Mouse (Mus musculus) right cerebral cortex, adult 2 months (tissue): ENCODE measurements at regions not wholly inside any gene's neighbourhood (a gene's known extent, or its start where the extent isn't known, plus 50 kb on each side); places are given as distances from the start of the nearest gene placed in this dataset.

Experiments
- DNase-seq, 2 experiments: peaks; one replicate each; pipeline ENCODE4 v3.0.0; 2021 to 2022; ENCODE audit warnings: low spot score in 2 of 2

- peak; percentile 20 for DNase-seq
Measured at GRCm38 (mm10) chr8:18536059-18536458, 442.0 kb downstream of the Defb40 start.

GRCm38 (mm10) chr8:18528120-18528519 is 449.9 kb downstream of the Defb40 start:
- no peak for DNase-seq

- DNase-seq: no peak
Measured at GRCm38 (mm10) chr8:18512409-18512808, 465.6 kb downstream of the Defb40 start.

GRCm38 (mm10) chr8:18506158-18507022 is 471.7 kb downstream of the Defb40 start:
- no peak for DNase-seq

DNA sequence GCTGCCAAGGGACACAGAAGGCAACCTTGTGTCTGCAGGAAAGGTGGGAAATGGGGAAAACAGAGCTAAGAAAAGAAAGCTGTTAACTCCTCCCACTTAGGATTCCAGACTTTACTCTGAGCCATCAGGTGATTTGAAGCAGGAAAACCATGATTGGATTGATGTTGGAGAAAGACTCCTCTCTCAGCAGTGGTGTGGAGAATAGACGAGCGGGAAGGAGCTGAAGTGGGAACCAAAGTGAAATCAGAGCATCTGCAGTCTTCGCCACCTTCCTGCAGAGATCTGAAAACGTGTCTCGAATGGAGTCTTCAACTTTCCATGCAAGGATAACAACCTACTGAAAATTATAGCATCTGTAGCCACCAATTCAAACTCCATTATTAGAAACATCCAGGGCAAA is 487.4 kb downstream of the Defb40 start:
- DNase-seq: peak in 1 of 2 experiments; percentile 3

- no peak for DNase-seq
Measured at GRCm38 (mm10) chr8:18480081-18480480, 498.0 kb downstream of the Defb40 start.

- DNase-seq: no peak
Measured at GRCm38 (mm10) chr8:18478166-18478565, 499.9 kb downstream of the Defb40 start.

GRCm38 (mm10) chr8:18467511-18467910 is 510.5 kb downstream of the Defb40 start:
- peak in 1 of 2 experiments; percentile 23 for DNase-seq

GRCm38 (mm10) chr8:18460609-18461008 is 517.4 kb downstream of the Defb40 start:
- no peak for DNase-seq

- no peak for DNase-seq
Measured at GRCm38 (mm10) chr8:18457470-18457869, 520.6 kb downstream of the Defb40 start.

DNA sequence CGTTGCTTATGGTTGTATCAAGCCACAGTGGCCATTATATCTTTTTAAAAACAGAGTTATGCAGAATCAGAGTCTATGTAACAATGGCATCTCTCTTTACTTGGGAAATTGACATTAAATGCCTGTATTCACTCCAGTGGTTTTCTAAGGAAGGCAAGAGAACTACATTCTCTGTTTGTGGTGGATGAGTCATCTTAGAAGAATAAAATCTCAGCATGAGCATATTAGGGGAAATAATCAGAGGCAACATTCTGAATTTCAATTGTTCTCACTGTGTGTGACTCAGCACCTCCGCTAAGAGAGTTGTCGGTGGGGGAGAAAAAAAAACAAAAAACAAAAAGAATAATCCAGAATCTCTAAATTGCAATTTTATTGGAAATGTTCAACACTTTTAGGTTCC is 529.0 kb downstream of the Defb40 start:
- no peak for DNase-seq

- no peak for DNase-seq
Measured at GRCm38 (mm10) chr8:18442212-18442611, 535.8 kb downstream of the Defb40 start.

DNA sequence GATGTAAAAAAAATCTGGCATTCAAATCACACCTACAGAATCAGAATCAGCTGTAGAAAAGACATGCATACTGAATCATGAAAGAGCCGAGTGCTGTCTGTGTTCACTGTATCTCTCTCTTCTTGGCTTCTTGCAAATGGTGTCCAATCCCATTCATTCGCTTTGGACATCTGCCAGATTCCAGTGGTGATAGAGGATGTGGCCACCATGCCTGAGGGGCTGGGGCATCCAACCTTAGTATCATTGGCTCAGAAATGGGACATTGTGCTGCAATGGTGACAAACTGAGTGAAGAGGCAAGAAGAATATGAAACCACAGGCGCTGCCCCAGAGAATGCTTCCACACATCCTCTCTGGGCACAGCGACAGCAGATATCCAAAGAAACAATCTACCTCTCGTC is 555.2 kb downstream of the Defb40 start:
- no peak for DNase-seq

DNA sequence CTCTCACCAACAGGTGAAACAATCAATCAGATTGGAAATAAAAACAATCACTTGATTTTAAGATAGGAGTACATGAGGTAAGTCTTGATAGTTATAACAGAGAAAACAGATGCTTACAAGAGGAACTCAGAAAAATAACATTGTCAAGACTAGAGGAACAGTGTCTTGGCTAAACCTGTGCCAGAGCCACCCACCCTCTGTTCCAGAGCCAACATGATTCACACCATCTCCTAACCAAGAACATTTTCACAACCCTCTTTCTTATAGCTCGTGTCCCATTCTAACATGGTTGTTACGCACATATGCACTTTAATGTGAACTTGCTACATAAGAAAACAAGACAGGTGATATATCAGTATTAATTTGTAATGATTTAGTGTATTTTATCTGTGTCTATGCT is 565.6 kb downstream of the Defb40 start:
- DNase-seq: peak; percentile 24 to 65

GRCm38 (mm10) chr8:18406446-18406845 is 571.6 kb downstream of the Defb40 start:
- no peak for DNase-seq

DNA sequence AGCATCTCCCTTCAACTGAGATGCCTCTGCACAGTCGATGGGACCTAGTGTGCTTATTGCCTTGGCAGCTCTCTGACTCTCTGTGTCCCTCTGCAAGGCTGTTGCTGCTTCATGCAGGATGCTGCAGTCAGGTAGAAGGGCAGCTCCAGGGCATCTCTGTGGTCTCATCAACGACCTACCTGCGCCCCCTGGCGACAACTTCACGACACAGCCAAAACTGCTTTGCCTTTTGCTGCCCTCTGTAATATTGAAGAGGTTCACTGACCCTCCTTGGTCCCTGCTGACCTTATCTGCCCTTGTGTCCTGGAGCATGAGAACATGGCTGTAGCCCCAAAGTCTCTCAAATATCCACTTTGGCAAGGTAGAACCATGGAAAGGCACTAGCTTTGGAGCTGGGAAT is 589.7 kb downstream of the Defb40 start:
- peak; percentile 39 to 55 for DNase-seq

GRCm38 (mm10) chr8:18381615-18382178 is 596.4 kb downstream of the Defb40 start:
- no peak for DNase-seq

- DNase-seq: no peak
Measured at GRCm38 (mm10) chr8:18348716-18349115, 629.3 kb downstream of the Defb40 start.

- no peak for DNase-seq
Measured at GRCm38 (mm10) chr8:18346248-18346647, 631.8 kb downstream of the Defb40 start.

GRCm38 (mm10) chr8:18345322-18345721 is 632.7 kb downstream of the Defb40 start:
- peak; percentile 52 to 59 for DNase-seq

DNA sequence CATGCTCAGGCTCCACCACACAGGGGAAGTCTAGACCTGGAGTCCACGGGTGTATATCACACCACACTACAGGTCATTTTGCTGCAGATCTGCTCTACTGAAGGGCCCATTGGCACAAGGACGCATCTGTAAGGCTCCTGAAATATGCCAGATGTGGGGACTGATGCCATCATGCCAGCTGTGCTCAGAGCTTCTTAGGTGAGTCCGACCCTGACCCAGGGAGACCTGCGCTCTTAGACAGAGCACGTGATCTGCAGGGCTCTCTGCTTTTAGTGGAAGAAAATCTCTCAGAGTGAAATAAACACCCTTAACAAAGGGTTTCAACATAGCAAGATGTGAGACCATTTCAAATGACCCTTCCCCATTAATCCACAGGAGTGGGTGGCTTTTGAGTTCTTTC is 633.2 kb downstream of the Defb40 start:
- no peak for DNase-seq

DNA sequence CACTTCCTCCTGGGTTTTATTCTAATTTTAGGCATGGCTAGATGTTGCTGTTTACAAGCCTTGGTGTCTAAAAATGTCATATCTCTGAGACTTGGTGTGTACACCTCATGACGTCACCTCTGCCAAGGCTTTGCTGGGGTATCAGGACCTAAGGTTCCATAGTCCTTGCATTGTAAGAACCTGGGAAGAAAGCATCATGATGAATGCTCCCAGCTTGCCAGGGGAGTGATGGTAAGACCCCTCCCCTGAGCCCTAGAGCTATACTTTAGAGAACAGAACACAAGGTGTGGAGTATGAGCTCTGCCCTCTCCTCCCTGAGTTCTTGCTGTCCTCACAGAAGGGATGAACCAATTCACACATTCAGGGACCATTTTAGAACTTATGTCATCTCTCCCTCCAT is 642.5 kb downstream of the Defb40 start:
- DNase-seq: no peak

DNA sequence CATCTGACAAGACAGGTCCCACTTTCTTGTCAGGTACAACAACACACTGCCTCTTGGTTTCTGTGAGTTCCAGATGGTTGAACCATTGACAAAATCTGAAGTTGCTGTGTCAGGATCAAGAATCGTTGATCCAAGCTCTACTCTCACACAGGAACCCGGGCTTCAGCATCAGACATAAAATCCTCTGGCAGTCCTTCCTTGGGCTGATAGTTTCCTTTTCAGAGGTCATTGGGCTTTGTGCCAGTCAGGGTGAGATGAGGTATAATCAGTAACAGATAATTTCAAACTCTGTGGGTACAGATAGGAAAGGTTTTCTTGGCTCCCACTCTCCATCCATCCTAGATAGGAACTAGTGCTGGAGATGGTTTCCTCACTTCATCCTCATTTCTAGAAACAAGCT is 649.5 kb downstream of the Defb40 start:
- DNase-seq: no peak
